Mouse (Mus musculus): ENCODE results near the gene Tyms. TPM values are rescaled to one million over a fixed set of nuclear protein-coding genes. Genes with fewer than 3 reads are reported as not detected.

The Tyms gene
- total RNA-seq, 2 experiments from 2014 or later: 4.3 to 5.2 TPM

Other genes with a start within 250 kb of the Tyms start
- gene Il6, start 60.5 kb downstream of the Tyms start, total RNA-seq (2021): not detected
- gene Garem2, start 31.5 kb upstream of the Tyms start, total RNA-seq (2021): 10 to 100 TPM; 12.0 to 13.0 TPM
- 1 to 10 TPM; 3.1 to 3.3 TPM for gene 3110082J24Rik, start 32.5 kb upstream of the Tyms start, total RNA-seq (2021)
- gene Hadha, start 81.5 kb upstream of the Tyms start, total RNA-seq (2021): 10 to 100 TPM; 63.4 to 66.5 TPM
- gene Hadhb, start 81.6 kb upstream of the Tyms start, total RNA-seq (2021): 10 to 100 TPM; 80.3 to 81.5 TPM
- gene Adgrf3, start 132.1 kb upstream of the Tyms start, total RNA-seq (2021): not detected
- gene Selenoi, start 159.0 kb upstream of the Tyms start, total RNA-seq (2021): 10 to 100 TPM; 48.9 to 50.4 TPM
- 10 to 100 TPM; 14.3 to 19.7 TPM for gene Drc1, start 207.8 kb upstream of the Tyms start, total RNA-seq (2021)

Data from left cerebral cortex, postnatal 36 days (tissue).